Mouse (Mus musculus): Measurements from ENCODE around the gene Ap1m2. TPM values are rescaled to one million over a fixed set of nuclear protein-coding genes. Genes with fewer than 3 reads are reported as not detected.
A peak's percentile ranks its signal among the peaks of the same experiment; 100 is the strongest.
"Not testable (repeated sequence)": the region's sequence is repeated elsewhere in the genome, so short reads cannot be mapped to it uniquely, and the experiment has no call there.

Ap1m2 gene
- polyA plus RNA-seq, 1 experiment from 2014 or later: 35.9 TPM

DNA sequence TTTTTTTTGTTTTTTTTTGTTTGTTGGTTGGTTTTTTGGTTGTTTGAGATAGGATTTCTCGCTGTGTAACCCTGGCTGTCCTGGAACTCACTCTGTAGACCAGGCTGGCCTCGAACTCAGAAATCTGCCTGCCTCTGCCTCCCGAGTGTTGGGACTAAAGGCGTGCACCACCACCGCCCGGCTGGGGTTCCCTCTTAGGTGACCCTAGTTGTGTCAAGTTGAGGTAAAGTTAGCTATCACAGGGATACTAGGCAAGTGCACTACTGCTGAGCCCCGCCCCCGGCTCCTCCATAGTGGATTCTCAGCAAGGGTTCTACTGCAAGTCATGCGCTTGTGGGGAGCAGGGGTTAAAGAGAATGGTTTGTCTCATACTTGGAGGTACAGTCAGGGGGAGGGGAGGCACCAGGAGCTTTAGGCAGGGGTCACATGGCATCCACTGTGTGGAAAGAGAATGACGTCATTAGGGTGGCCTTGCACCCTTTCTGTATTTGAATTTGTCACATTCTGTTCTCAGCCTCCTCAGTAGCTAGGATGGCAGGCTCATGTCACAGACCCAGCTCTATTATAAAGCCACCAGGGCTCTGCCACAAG lies 17.7 kb upstream of the Ap1m2 start:
- Histone ChIP-seq H3K27me3 (replicated peaks; ENCODE audit: insufficient read depth, low read length) (no peaks in the 10 kb centered on the region), H3K4me2 (replicated peaks; ENCODE audit: low read depth, low read length) (no peak overlapping the region), H3K36me3 (ENCODE audit: insufficient read depth, low read length) (no peaks in the 10 kb centered on the region), H3K9me3 (ENCODE audit: low read length) (no peaks in the 10 kb centered on the region), H3K4me3 (ENCODE audit: low read depth, low read length) (no peak overlapping the region), H3K27ac (ENCODE audit: low read length) (peak overlapping the region; percentile 48), H3K4me1 (ENCODE audit: insufficient read depth, low read depth, low read length) (peaks cover 11% of the 10 kb centered on the region; the same call in 1 of the 2 replicates), H3K9ac (replicated peaks; ENCODE audit: low read depth) (no peak overlapping the region)
- DNase-seq (ENCODE audit: low spot score) (peak; percentile 76), ATAC-seq (peak; percentile 66)
- WGBS: 87% methylated on average over 10 of the region's 10 CpGs
- TF ChIP-seq CTCF (IDR thresholded peaks at IDR 0.05): no peak
- TF ChIP-seq EP300 (IDR thresholded peaks at IDR 0.05): peak; percentile 85

DNA sequence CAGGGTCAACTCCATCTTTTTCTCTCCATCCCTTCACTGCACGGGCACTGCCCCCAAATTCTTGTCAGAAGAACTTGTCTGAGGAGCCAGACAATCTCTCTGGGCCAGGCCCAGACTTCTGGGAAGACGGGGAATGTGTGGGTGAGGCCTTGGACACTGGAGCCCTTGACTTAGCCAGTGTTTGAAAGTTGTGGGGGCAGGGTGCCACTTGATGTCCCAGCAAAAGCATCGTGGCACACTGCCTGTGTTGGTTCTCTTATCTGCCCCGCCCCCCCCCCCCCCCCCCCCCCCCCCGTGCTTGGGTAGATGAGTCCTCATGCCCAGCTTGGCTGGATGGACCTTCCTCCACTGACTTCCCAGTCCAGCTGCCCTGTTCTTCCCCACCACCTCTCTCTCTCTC lies 16.9 kb upstream of the Ap1m2 start:
- TF ChIP-seq EP300 (IDR thresholded peaks at IDR 0.05) (peak; percentile 66), CTCF (IDR thresholded peaks at IDR 0.05) (no peak)
- Histone ChIP-seq H3K9me3 (ENCODE audit: low read length) (no peaks in the 10 kb centered on the region), H3K9ac (replicated peaks; ENCODE audit: low read depth) (no peak overlapping the region), H3K36me3 (ENCODE audit: insufficient read depth, low read length) (no peaks in the 10 kb centered on the region), H3K4me2 (replicated peaks; ENCODE audit: low read depth, low read length) (no peak overlapping the region), H3K4me1 (ENCODE audit: insufficient read depth, low read depth, low read length) (peaks cover 11% of the 10 kb centered on the region; the same call in 1 of the 2 replicates), H3K4me3 (ENCODE audit: low read depth, low read length) (no peak overlapping the region), H3K27ac (ENCODE audit: low read length) (peak overlapping the region; percentile 69), H3K27me3 (replicated peaks; ENCODE audit: insufficient read depth, low read length) (no peaks in the 10 kb centered on the region)
- ATAC-seq (peak; percentile 80), DNase-seq (ENCODE audit: low spot score) (peak; percentile 89)
- 21% methylated on average over 3 of the region's 5 CpGs for WGBS

DNA sequence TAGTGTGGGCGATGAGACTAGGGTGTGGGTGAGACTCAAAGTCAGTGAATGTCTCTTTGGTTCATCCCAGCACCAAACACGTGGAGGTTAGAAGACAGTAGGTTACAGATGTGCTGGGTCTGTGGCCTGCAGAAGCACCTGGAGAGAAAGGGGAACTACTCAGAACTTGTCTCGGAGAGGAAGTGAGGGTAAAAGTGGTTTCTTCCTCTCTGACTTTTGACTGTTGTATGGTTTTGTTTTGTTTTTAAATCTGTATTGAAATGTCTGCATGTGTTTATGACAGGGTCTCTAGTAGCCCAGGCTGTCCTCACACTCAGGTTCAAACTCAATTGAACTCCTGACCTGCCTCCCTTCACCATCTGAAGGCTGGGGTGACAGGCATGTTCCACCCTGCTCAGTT lies 15.9 kb upstream of the Ap1m2 start:
- no peak overlapping the region for H3K4me2 ChIP-seq (replicated peaks; ENCODE audit: low read depth, low read length)
- no peak for ATAC-seq
- peak overlapping the region; percentile 43; the same call in 1 of the 2 replicates for H3K27ac ChIP-seq (ENCODE audit: low read length)
- 64% methylated on average over 3 of the region's 3 CpGs for WGBS
- H3K27me3 ChIP-seq (replicated peaks; ENCODE audit: insufficient read depth, low read length): no peaks in the 10 kb centered on the region
- H3K9me3 ChIP-seq (ENCODE audit: low read length): no peaks in the 10 kb centered on the region
- H3K9ac ChIP-seq (replicated peaks; ENCODE audit: low read depth): no peak overlapping the region
- H3K4me3 ChIP-seq (ENCODE audit: low read depth, low read length): no peak overlapping the region
- no peaks in the 10 kb centered on the region for H3K36me3 ChIP-seq (ENCODE audit: insufficient read depth, low read length)
- DNase-seq (ENCODE audit: low spot score): no peak
- no peak for TF ChIP-seq CTCF (IDR thresholded peaks at IDR 0.05)
- no peak for TF ChIP-seq EP300 (IDR thresholded peaks at IDR 0.05)
- H3K4me1 ChIP-seq (ENCODE audit: insufficient read depth, low read depth, low read length): peaks cover 11% of the 10 kb centered on the region; the same call in 1 of the 2 replicates

DNA sequence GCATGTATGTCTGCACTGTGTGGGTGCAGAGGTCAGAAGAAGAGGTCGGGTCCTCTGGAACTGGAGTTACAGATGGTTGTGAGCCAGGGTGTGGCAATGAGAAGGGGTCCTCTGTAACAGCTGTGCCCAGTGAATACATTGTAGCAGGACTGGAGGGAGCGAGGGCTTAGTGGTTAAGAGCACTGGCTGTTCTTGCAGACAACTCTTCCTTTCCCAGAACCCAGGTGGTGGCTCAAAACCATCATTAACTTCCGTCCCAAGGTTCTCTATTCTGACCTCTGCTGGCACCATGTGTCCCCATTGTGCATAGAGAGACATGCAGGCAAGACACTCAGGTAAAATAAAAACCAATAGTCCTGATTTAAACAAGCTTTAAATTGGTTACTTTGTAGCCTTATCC lies 15.4 kb upstream of the Ap1m2 start:
- Histone ChIP-seq H3K4me3 (ENCODE audit: low read depth, low read length) (no peak overlapping the region), H3K27ac (ENCODE audit: low read length) (peak overlapping the region; percentile 43; the same call in 1 of the 2 replicates), H3K9me3 (ENCODE audit: low read length) (no peaks in the 10 kb centered on the region), H3K4me1 (ENCODE audit: insufficient read depth, low read depth, low read length) (peaks cover 7% of the 10 kb centered on the region; the same call in 1 of the 2 replicates), H3K4me2 (replicated peaks; ENCODE audit: low read depth, low read length) (no peak overlapping the region), H3K9ac (replicated peaks; ENCODE audit: low read depth) (no peak overlapping the region), H3K27me3 (replicated peaks; ENCODE audit: insufficient read depth, low read length) (no peaks in the 10 kb centered on the region), H3K36me3 (ENCODE audit: insufficient read depth, low read length) (no peaks in the 10 kb centered on the region)
- WGBS: 65% methylated on average over 3 of the region's 3 CpGs
- TF ChIP-seq CTCF (IDR thresholded peaks at IDR 0.05) (0 out of 2 replicates have a peak, but pooled peaks have one; percentile 9), EP300 (IDR thresholded peaks at IDR 0.05) (no peak)
- DNase-seq (ENCODE audit: low spot score): no peak
- ATAC-seq: no peak

DNA sequence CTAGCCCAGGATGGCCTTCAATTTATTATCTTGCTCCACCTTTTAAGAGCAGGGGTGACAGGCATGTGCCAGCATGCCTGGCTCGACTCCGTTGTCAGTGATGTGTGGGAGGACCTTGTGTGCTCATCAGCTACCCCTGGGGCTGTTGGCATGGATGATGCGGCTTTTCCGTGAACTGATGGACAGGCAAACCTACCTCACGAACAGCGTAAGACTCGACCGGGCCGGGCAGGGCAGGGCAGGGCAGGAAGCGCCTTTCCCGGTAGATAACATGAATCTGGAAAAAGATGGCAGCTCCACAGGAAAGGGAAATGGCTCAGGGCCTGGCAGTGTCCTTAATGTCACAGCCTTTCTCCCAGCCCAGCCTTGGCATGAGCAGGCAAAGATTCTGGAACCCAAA lies 12.1 kb upstream of the Ap1m2 start:
- 74% methylated on average over 11 of the region's 11 CpGs for WGBS
- H3K27ac ChIP-seq (ENCODE audit: low read length): peak overlapping the region; percentile 62; the same call in 1 of the 2 replicates
- H3K36me3 ChIP-seq (ENCODE audit: insufficient read depth, low read length): no peaks in the 10 kb centered on the region
- no peak overlapping the region for H3K9ac ChIP-seq (replicated peaks; ENCODE audit: low read depth)
- peak; percentile 43 for ATAC-seq
- TF ChIP-seq CTCF (IDR thresholded peaks at IDR 0.05) (no peak), EP300 (IDR thresholded peaks at IDR 0.05) (peak; percentile 85)
- no peak overlapping the region for H3K4me3 ChIP-seq (ENCODE audit: low read depth, low read length)
- H3K4me1 ChIP-seq (ENCODE audit: insufficient read depth, low read depth, low read length): peaks cover 10% of the 10 kb centered on the region
- no peaks in the 10 kb centered on the region for H3K27me3 ChIP-seq (replicated peaks; ENCODE audit: insufficient read depth, low read length)
- DNase-seq (ENCODE audit: low spot score): peak; percentile 57
- H3K4me2 ChIP-seq (replicated peaks; ENCODE audit: low read depth, low read length): no peak overlapping the region
- no peaks in the 10 kb centered on the region for H3K9me3 ChIP-seq (ENCODE audit: low read length)

GRCm38 (mm10) chr9:21322917-21323297 lies 10.8 kb upstream of the Ap1m2 start:
- H3K27me3 ChIP-seq (replicated peaks; ENCODE audit: insufficient read depth, low read length); H3K36me3 ChIP-seq (ENCODE audit: insufficient read depth, low read length); H3K4me3 ChIP-seq (ENCODE audit: low read depth, low read length); H3K9ac ChIP-seq (replicated peaks; ENCODE audit: low read depth); H3K4me2 ChIP-seq (replicated peaks; ENCODE audit: low read depth, low read length); DNase-seq (ENCODE audit: low spot score); H3K9me3 ChIP-seq (ENCODE audit: low read length); H3K27ac ChIP-seq (ENCODE audit: low read length); ATAC-seq: not testable (repeated sequence)
- H3K4me1 ChIP-seq (ENCODE audit: insufficient read depth, low read depth, low read length): peaks cover 10% of the 10 kb centered on the region
- WGBS: 83% methylated on average over 7 of the region's 8 CpGs
